9 mouse cellular contexts compared by ENCODE assay signal in genomic region chr9:71831756-71832699, GRCm38 (mm10).
DNase-seq lines count a peak whose midpoint lies in the region; ATAC-seq and TF ChIP-seq lines count a peak whose summit lies in the region.
"Had no signal": no experiment of that assay in that cellular context is flagged by ENCODE, and none has a peak within 500 bp of the region (broad histone marks: within the 10 kb centered on the region; RNA-seq: fewer than 3 reads in every experiment).

No protein-coding gene starts in this region.

- no peak for TF ChIP-seq EP300 in stomach, postnatal 0 days (optimal IDR thresholded peaks at IDR 0.05)

- no peaks in the 10 kb centered on the region for H3K27me3 ChIP-seq in forebrain, embryonic 10.5 days (ENCODE audit: poor library complexity, severe bottlenecking)
- H3K27me3 ChIP-seq in forebrain, embryonic 12.5 days: no peaks in the 10 kb centered on the region
- no peaks in the 10 kb centered on the region for H3K27me3 ChIP-seq in embryonic facial prominence, embryonic 10.5 days (replicated peaks; ENCODE audit: low read depth, poor library complexity, severe bottlenecking)
- H3K27me3 ChIP-seq in stomach, postnatal 0 days (ENCODE audit: control insufficient read depth, insufficient read depth, low read length): no peaks in the 10 kb centered on the region
- H3K27me3 ChIP-seq: neural tube, embryonic 13.5 days had no signal

- no peaks in the 10 kb centered on the region for H3K9me3 ChIP-seq in forebrain, embryonic 10.5 days
- no peaks in the 10 kb centered on the region for H3K9me3 ChIP-seq in forebrain, embryonic 12.5 days
- no peaks in the 10 kb centered on the region for H3K9me3 ChIP-seq in embryonic facial prominence, embryonic 10.5 days
- no peaks in the 10 kb centered on the region for H3K9me3 ChIP-seq in stomach, postnatal 0 days (ENCODE audit: control insufficient read depth, low read length)
- H3K9me3 ChIP-seq: neural tube, embryonic 13.5 days had no signal

- TF ChIP-seq CTCF in left cerebral cortex, adult 2 months (IDR thresholded peaks at IDR 0.05): peak; percentile 88
- peak; percentile 92 for TF ChIP-seq CTCF in stomach, postnatal 0 days (IDR thresholded peaks at IDR 0.05; ENCODE audit: low read depth)

- peak; percentile 60 for DNase-seq in forebrain, embryonic 10.5 days (ENCODE audit: extremely low spot score, low spot score)
- DNase-seq in adrenal gland, postnatal 10 days: peak; percentile 84
- peak; percentile 80 for DNase-seq in embryonic facial prominence, embryonic 10.5 days (ENCODE audit: low spot score)
- peak; percentile 77 to 89 for DNase-seq in heart, postnatal 10 days
- peak; percentile 51 to 70 for DNase-seq in left cerebral cortex, adult 2 months (ENCODE audit: extremely low spot score in 1 of 2, low spot score in 2 of 2)
- DNase-seq in mesoderm, embryonic 11.5 days (ENCODE audit: low read depth, low spot score): peak; percentile 54
- DNase-seq in stomach, postnatal 0 days (ENCODE audit: low spot score): peak; percentile 77

- WGBS in forebrain, embryonic 10.5 days: 43% methylated on average over 26 of the region's 26 CpGs
- 43% methylated on average over 26 of the region's 26 CpGs for WGBS in forebrain, embryonic 12.5 days
- 43% methylated on average over 26 of the region's 26 CpGs for WGBS in embryonic facial prominence, embryonic 10.5 days
- WGBS in stomach, postnatal 0 days: 43% methylated on average over 26 of the region's 26 CpGs

- no peak overlapping the region for H3K4me3 ChIP-seq in forebrain, embryonic 10.5 days
- no peak overlapping the region for H3K4me3 ChIP-seq in forebrain, embryonic 12.5 days (replicated peaks)
- no peak overlapping the region for H3K4me3 ChIP-seq in embryonic facial prominence, embryonic 10.5 days
- no peak overlapping the region for H3K4me3 ChIP-seq in left cerebral cortex, adult 2 months
- H3K4me3 ChIP-seq in stomach, postnatal 0 days (ENCODE audit: low read depth, low read length): no peak overlapping the region
- H3K4me3 ChIP-seq: neural tube, embryonic 13.5 days had no signal

- no peaks in the 10 kb centered on the region for H3K36me3 ChIP-seq in forebrain, embryonic 10.5 days (replicated peaks)
- no peaks in the 10 kb centered on the region for H3K36me3 ChIP-seq in forebrain, embryonic 12.5 days (replicated peaks)
- no peaks in the 10 kb centered on the region for H3K36me3 ChIP-seq in embryonic facial prominence, embryonic 10.5 days (replicated peaks)
- H3K36me3 ChIP-seq in stomach, postnatal 0 days (ENCODE audit: control insufficient read depth, insufficient read depth, low read length): no peaks in the 10 kb centered on the region
- H3K36me3 ChIP-seq: neural tube, embryonic 13.5 days had no signal

- H3K4me2 ChIP-seq in forebrain, embryonic 12.5 days: no peak overlapping the region
- H3K4me2 ChIP-seq in stomach, postnatal 0 days (replicated peaks; ENCODE audit: low read depth): no peak overlapping the region; the same call in 1 of the 2 replicates
- H3K4me2 ChIP-seq: neural tube, embryonic 13.5 days had no signal

- no peak for ATAC-seq in forebrain, embryonic 12.5 days (ENCODE audit: low FRiP score)
- ATAC-seq in stomach, postnatal 0 days (ENCODE audit: low FRiP score, low TSS enrichment): peak; percentile 45; the same call in 1 of the 2 replicates

- no peak overlapping the region for H3K9ac ChIP-seq in forebrain, embryonic 12.5 days
- no peak overlapping the region for H3K9ac ChIP-seq in stomach, postnatal 0 days (ENCODE audit: low read length)
- H3K9ac ChIP-seq: neural tube, embryonic 13.5 days had no signal

- H3K4me1 ChIP-seq in forebrain, embryonic 10.5 days: peaks cover 56% of the 10 kb centered on the region
- peaks cover 22% of the 10 kb centered on the region for H3K4me1 ChIP-seq in forebrain, embryonic 12.5 days
- peaks cover 47% of the 10 kb centered on the region for H3K4me1 ChIP-seq in embryonic facial prominence, embryonic 10.5 days
- H3K4me1 ChIP-seq in stomach, postnatal 0 days (replicated peaks; ENCODE audit: control insufficient read depth, insufficient read depth): peaks cover 2% of the 10 kb centered on the region; the same call in 1 of the 2 replicates

- intact Hi-C loops in heart, postnatal 10 days (cut with DNase I): loop anchor here (1.0 to 5.0 kb wide), 5 partner anchors 130 to 576 kb away; partner anchors contain the start of gene Tcf12
- intact Hi-C loops in left cerebral cortex, adult 2 months (cut with DNase I): loop anchor here (1.0 to 10.0 kb wide), 4 partner anchors 125 to 575 kb away; partner anchors contain the start of gene Tcf12

- H3K27ac ChIP-seq in forebrain, embryonic 10.5 days: peak overlapping the region; percentile 56
- H3K27ac ChIP-seq in forebrain, embryonic 12.5 days: no peak overlapping the region
- H3K27ac ChIP-seq in embryonic facial prominence, embryonic 10.5 days (replicated peaks): no peak overlapping the region; the same call in 1 of the 2 replicates
- no peak overlapping the region for H3K27ac ChIP-seq in left cerebral cortex, adult 2 months
- H3K27ac ChIP-seq in stomach, postnatal 0 days (replicated peaks): no peak overlapping the region
- H3K27ac ChIP-seq: neural tube, embryonic 13.5 days had no signal
